Mouse (Mus musculus) CH12.LX (cell line): Measurements from ENCODE around the gene Klk1b5. TPM values are rescaled to one million over a fixed set of nuclear protein-coding genes. Genes with fewer than 3 reads are reported as not detected.

Source experiments
- DNase-seq: peaks from one replicate; pipeline ENCODE4 v3.0.0-alpha.2; 2013; ENCODE audit errors: extremely low read depth
- H3K27ac ChIP-seq: 2 replicates; pipeline ENCODE4 v1.5.1; 2012; ENCODE audit warnings: low read depth, mild to moderate bottlenecking, control low read depth, moderate library complexity; ENCODE audit not compliant: insufficient read depth
- H3K27me3 ChIP-seq: replicated peaks from 2 replicates; pipeline ENCODE3; 2012; ENCODE audit warnings: inconsistent platforms
- H3K36me3 ChIP-seq, 2 experiments: replicated peaks in 1 of 2; 2 replicates each; pipeline versions ENCODE3 to v1.6.1; 2012; ENCODE audit warnings: inconsistent platforms in 1 of 2, low read length in 1 of 2, mild to moderate bottlenecking in 1 of 2, mixed read lengths in 1 of 2, moderate library complexity in 1 of 2; ENCODE audit not compliant: control insufficient read depth in 1 of 2, insufficient read depth in 1 of 2
- H3K4me1 ChIP-seq, 2 experiments: 2 replicates each; pipeline ENCODE4 v1.6.1; 2012; ENCODE audit warnings: inconsistent platforms in 1 of 2, moderate library complexity in 1 of 2; ENCODE audit not compliant: insufficient read depth in 2 of 2, control insufficient read depth in 1 of 2
- H3K4me2 ChIP-seq: 2 replicates; pipeline ENCODE4 v1.6.1; 2012; ENCODE audit warnings: low read depth, mild to moderate bottlenecking, control low read depth; ENCODE audit not compliant: poor library complexity, insufficient read depth, severe bottlenecking
- H3K4me3 ChIP-seq, 3 experiments: fragments of 150-350 bp in 1 of 3; sonication (generic) in 1 of 3; replicated peaks in 1 of 3; 2 replicates each; pipeline versions ENCODE3 to v1.5.1; 2011 to 2012; ENCODE audit warnings: low read depth in 2 of 3, low read length in 2 of 3, mild to moderate bottlenecking in 2 of 3, moderate library complexity in 2 of 3, control low read depth in 1 of 3, improper control_type of control experiment in 1 of 3, inconsistent platforms in 1 of 3, mixed read lengths in 1 of 3; ENCODE audit not compliant: poor library complexity in 1 of 3
- H3K79me2 ChIP-seq: replicated peaks from 2 replicates; pipeline ENCODE4 v1.6.1; 2012; ENCODE audit warnings: mild to moderate bottlenecking, moderate library complexity; ENCODE audit not compliant: control insufficient read depth, poor library complexity, insufficient read depth, severe bottlenecking; ENCODE audit errors: extremely low read depth
- H3K9ac ChIP-seq: 2 replicates; pipeline ENCODE4 v1.6.1; 2012; ENCODE audit warnings: low read depth, mild to moderate bottlenecking, control low read depth, moderate library complexity; ENCODE audit not compliant: insufficient read depth
- H3K9me3 ChIP-seq: replicated peaks from 2 replicates; pipeline ENCODE3; 2012; ENCODE audit warnings: low read length, inconsistent platforms, mixed read lengths
- ELF1 ChIP-seq: IDR thresholded peaks from 2 replicates; pipeline ENCODE4 v1.6.1; 2014; ENCODE audit warnings: low read depth, mild to moderate bottlenecking, inconsistent platforms, low read length, improper control_type of control experiment
- GABPA ChIP-seq: IDR thresholded peaks from 2 replicates; pipeline ENCODE4 v1.6.1; 2012; ENCODE audit warnings: low read depth, low read length, improper control_type of control experiment, inconsistent platforms; ENCODE audit not compliant: insufficient replicate concordance
- HCFC1 ChIP-seq: IDR thresholded peaks from 2 replicates; pipeline ENCODE4 v1.6.1; 2012; ENCODE audit warnings: low read depth, mild to moderate bottlenecking, inconsistent platforms, low read length, improper control_type of control experiment
- IRF4 ChIP-seq: IDR thresholded peaks from 2 replicates; pipeline ENCODE4 v1.6.1; 2014; ENCODE audit warnings: low read depth, mild to moderate bottlenecking, inconsistent platforms, low read length, improper control_type of control experiment
- MAFK ChIP-seq: IDR thresholded peaks from 2 replicates; pipeline ENCODE4 v1.6.1; 2011; ENCODE audit warnings: low read length, improper control_type of control experiment; ENCODE audit not compliant: insufficient replicate concordance
- MAX ChIP-seq: IDR thresholded peaks from 2 replicates; pipeline ENCODE4 v1.6.1; 2011; ENCODE audit warnings: low read length, improper control_type of control experiment
- MEF2A ChIP-seq: IDR thresholded peaks from 2 replicates; pipeline ENCODE4 v1.6.1; 2014; ENCODE audit warnings: low read depth, mild to moderate bottlenecking, inconsistent platforms, low read length, improper control_type of control experiment, borderline replicate concordance
- MXI1 ChIP-seq: IDR thresholded peaks from 2 replicates; pipeline ENCODE4 v1.6.1; 2011; ENCODE audit warnings: mild to moderate bottlenecking, low read depth, low read length, improper control_type of control experiment
- MYC ChIP-seq: IDR thresholded peaks from 2 replicates; pipeline ENCODE4 v1.6.1; 2011; ENCODE audit warnings: low read depth, mild to moderate bottlenecking, improper control_type of control experiment, low read length
- NELFE ChIP-seq: IDR thresholded peaks from 2 replicates; pipeline ENCODE4 v1.6.1; 2011; ENCODE audit warnings: low read depth, low read length, improper control_type of control experiment
- PAX5 ChIP-seq: IDR thresholded peaks from 2 replicates; pipeline ENCODE4 v1.6.1; 2012; ENCODE audit warnings: low read length, inconsistent platforms, mixed read lengths
- POLR2A ChIP-seq: IDR thresholded peaks from 2 replicates; pipeline ENCODE4 v1.6.1; 2011; ENCODE audit warnings: low read depth, mild to moderate bottlenecking, improper control_type of control experiment, low read length
- RAD21 ChIP-seq: IDR thresholded peaks from 2 replicates; pipeline ENCODE4 v1.6.1; 2011; ENCODE audit warnings: low read depth, mild to moderate bottlenecking, low read length, improper control_type of control experiment, moderate library complexity
- SIN3A ChIP-seq: IDR thresholded peaks from 2 replicates; pipeline ENCODE4 v1.6.1; 2012; ENCODE audit warnings: low read length, improper control_type of control experiment, inconsistent platforms
- TBP ChIP-seq: conservative IDR thresholded peaks from 2 replicates; pipeline ENCODE4 v1.6.1; 2011; ENCODE audit warnings: low read depth, low read length, improper control_type of control experiment
- USF1 ChIP-seq: IDR thresholded peaks from 2 replicates; pipeline ENCODE4 v1.6.1; 2014; ENCODE audit warnings: low read depth, mild to moderate bottlenecking, inconsistent platforms, low read length, improper control_type of control experiment
- USF2 ChIP-seq: conservative IDR thresholded peaks from 2 replicates; pipeline ENCODE4 v1.6.1; 2011; ENCODE audit warnings: low read depth, low read length, improper control_type of control experiment
- ZC3H11A ChIP-seq: IDR thresholded peaks from 2 replicates; pipeline ENCODE4 v1.6.1; 2012; ENCODE audit warnings: low read depth, mild to moderate bottlenecking, inconsistent platforms, low read length, improper control_type of control experiment
- ZNF384 ChIP-seq: IDR thresholded peaks from 2 replicates; pipeline ENCODE4 v1.6.1; 2012; ENCODE audit warnings: low read depth, low read length, improper control_type of control experiment, inconsistent platforms
- dilution Hi-C: fragments of 300-500 bp; cut with MboI; formaldehyde crosslinking; loops from 2 replicates; pipeline ENCODE4 v1.14.3; 2020; ENCODE audit warnings: low sequenced_read_pairs; ENCODE audit not compliant: extremely low pct_unique_long_range_greater_than_20kb, extremely low pct_ligation_motif_present
- in situ Hi-C: fragments of 300-500 bp; cut with MboI; formaldehyde crosslinking; loops from 3 replicates; pipeline ENCODE4 v1.14.3; 2019; ENCODE audit warnings: low sequenced_read_pairs, low pct_ligation_motif_present, low pct_unique_long_range_greater_than_20kb, mixed read lengths
- polyA plus RNA-seq: library from polyadenylated mRNA; unstranded; fragments of >175 nt; gene quantifications from 2 replicates; pipeline ENCODE4 v1.2.1, GENCODE M21; 2012; ENCODE audit warnings: low read depth; ENCODE audit not compliant: insufficient read length
- total RNA-seq, 2 experiments: library from RNA; depleted of rRNA; stranded (reverse); fragments of 300-350 nt in 1 of 2; fragments of >200 nt in 1 of 2; gene quantifications; 2 replicates each; pipeline ENCODE4 v1.2.3; 2012 to 2014

Klk1b5 gene
- total and polyA plus RNA-seq, 3 experiments: not detected

- Histone ChIP-seq H3K79me2 (peaks cover 18% of the 10 kb centered on the region), H3K4me2 (peak overlapping the region; percentile 79), H3K36me3 (peaks cover 26 to 34% of the 10 kb centered on the region in 2 experiments), H3K9ac (peak overlapping the region; percentile 79), H3K4me1 (peaks cover 8 to 46% of the 10 kb centered on the region in 2 experiments), H3K27ac (peak overlapping the region; percentile 43), H3K9me3 (no peaks in the 10 kb centered on the region), H3K4me3 (peak overlapping the region; percentile 66 to 99 (median 91)), H3K27me3 (no peaks in the 10 kb centered on the region)
- dilution Hi-C loops (no loop called here), in situ Hi-C loops (no loop called here)
- no peak for TF ChIP-seq RAD21
- peak; percentile 82 for TF ChIP-seq MAX
- peak; percentile 9; the same call in 1 of the 2 replicates for TF ChIP-seq SIN3A
- TF ChIP-seq ZNF384: peak; percentile 91
- TF ChIP-seq IRF4: no peak
- TF ChIP-seq MYC: peak; percentile 94
- peak; percentile 83; the same call in 1 of the 2 replicates for TF ChIP-seq MXI1
- no peak for TF ChIP-seq HCFC1
- no peak for TF ChIP-seq MAFK
- TF ChIP-seq PAX5: no peak
- TF ChIP-seq ELF1: peak; percentile 58; the same call in 1 of the 2 replicates
- peak; percentile 60 for DNase-seq
Observed at GRCm38 (mm10) chr7:44246984-44247470, 31.3 kb downstream of the Klk1b5 start.

- Histone ChIP-seq H3K36me3 (peaks cover 33 to 44% of the 10 kb centered on the region in 2 experiments), H3K4me1 (peaks cover 8 to 48% of the 10 kb centered on the region in 2 experiments), H3K9ac (peak overlapping the region; percentile 79; the same call in 1 of the 2 replicates), H3K4me3 (peak overlapping the region in 2 of 3 experiments; percentile 11 to 99), H3K79me2 (peaks cover 18% of the 10 kb centered on the region), H3K9me3 (no peaks in the 10 kb centered on the region), H3K27me3 (no peaks in the 10 kb centered on the region), H3K27ac (no peak overlapping the region)
- dilution Hi-C loops: no loop called here
- TF ChIP-seq ZC3H11A (no peak), ELF1 (no peak), USF1 (no peak), GABPA (no peak), POLR2A (no peak), MEF2A (no peak), NELFE (no peak), TBP (no peak), USF2 (no peak), RAD21 (no peak)
- TF ChIP-seq, all 38 proteins: peak for 0
- DNase-seq: no peak
- H3K4me2 ChIP-seq: peak overlapping the region; percentile 79
- in situ Hi-C loops: no loop called here
Observed at GRCm38 (mm10) chr7:44247971-44248370, 32.2 kb downstream of the Klk1b5 start.
